ENCODE assay signal across 13 mouse cellular contexts in the genomic region with DNA sequence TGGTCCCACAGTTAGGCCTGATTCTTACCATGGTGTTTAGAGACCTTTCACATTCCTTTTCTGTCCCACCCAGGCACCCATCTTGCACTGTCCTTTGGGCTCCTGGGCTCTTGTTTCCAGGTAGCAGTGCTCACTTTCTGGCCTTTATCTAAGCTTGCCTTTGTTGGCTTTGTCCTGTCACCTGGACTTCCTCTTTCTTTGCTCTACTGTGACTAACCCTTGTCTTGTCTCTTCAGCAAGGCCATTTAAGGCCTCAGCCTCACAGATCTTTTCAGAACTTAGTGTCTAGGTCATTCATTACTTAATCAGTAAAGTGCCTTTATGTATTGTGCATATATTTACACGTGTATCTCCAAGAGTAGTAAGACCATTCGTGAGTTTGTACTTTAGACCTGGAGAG.
"Had no signal": no experiment of that assay in that cellular context is flagged by ENCODE, and none has a peak within 500 bp of the region (broad histone marks: within the 10 kb centered on the region; RNA-seq: fewer than 3 reads in every experiment).

No protein-coding gene starts in this region.

- DNase-seq: kidney, postnatal 10 days; kidney, postnatal 4 days; lung, adult 2 months; lung, postnatal 4 days; right cerebral cortex, postnatal 14 days; thymus, adult 2 months; thymus, postnatal 4 days had no signal

- ATAC-seq: lung, postnatal 0 days; midbrain, embryonic 16.5 days had no signal

- H3K27me3 ChIP-seq: liver, embryonic 15.5 days; megakaryocyte, embryonic 14.5 days; neural tube, embryonic 13.5 days; stomach, embryonic 15.5 days had no signal
